Mouse (Mus musculus) frontal cortex, postnatal 36 days (tissue): ENCODE measurements around the gene Lpxn.
A peak's percentile ranks its signal among the peaks of the same experiment; 100 is the strongest.

Experiments used
- DNase-seq, 2 experiments: peaks; one replicate each; pipeline ENCODE4 v3.0.0; 2022; ENCODE audit warnings: low spot score in 2 of 2

Gene Lpxn

DNA sequence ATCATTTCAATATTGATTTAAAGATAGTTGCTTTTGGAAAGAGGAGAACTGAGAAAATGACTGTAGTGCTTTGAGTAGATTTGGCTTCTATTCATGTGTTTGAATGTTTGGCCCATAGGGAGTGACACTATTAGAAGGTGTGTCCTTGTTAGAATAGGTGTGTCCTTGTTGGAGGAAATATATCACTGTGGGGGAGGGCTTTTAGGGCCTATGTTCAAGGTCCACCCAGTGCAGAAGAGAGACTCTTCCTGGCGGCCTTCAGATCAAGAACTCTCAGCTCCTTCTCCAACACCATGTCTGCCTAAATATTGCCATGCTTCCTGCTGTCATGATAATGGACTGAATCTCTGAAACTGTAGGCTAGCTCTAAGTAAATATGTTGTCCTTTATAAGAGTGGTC lies 8.2 kb downstream of the Lpxn start:
- no peak for DNase-seq

DNA sequence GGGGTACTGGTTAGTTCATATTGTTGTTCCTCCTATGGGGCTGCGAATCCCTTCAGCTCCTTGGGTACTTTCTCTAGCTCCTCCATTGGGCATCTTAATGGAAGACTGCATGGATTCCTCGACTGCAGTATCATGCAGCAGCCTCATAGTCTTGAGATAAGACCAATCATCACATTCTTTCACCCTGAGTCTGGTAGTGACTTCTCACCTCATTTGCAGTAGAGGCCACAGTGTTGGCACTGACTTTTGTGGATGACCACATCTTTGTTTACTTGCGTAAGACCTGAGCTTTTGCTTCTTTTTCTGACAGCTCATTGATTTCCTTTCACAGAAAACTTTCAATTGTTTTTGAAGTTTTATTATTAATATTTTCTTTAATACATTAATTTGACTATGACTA lies 9.7 kb downstream of the Lpxn start:
- no peak for DNase-seq

DNA sequence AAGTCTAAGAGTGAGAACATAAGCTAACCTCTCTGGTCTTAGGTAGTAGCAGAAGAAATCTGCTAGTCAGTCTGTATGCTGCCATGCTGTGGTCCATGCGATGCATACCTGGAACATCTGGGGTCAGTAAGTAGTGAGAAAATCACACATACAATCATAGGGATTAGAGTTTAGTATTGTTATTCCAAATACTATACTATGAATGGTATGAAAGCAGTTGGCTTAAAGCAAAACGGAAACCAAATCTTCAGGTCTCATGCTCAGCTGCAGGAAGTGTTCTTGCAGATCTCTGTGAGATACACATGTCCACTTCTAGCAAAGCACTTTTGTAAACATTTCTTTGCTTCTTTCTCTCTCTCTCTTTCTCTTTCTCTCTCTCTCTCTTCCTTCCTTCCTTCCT lies 10.2 kb downstream of the Lpxn start:
- no peak for DNase-seq

DNA sequence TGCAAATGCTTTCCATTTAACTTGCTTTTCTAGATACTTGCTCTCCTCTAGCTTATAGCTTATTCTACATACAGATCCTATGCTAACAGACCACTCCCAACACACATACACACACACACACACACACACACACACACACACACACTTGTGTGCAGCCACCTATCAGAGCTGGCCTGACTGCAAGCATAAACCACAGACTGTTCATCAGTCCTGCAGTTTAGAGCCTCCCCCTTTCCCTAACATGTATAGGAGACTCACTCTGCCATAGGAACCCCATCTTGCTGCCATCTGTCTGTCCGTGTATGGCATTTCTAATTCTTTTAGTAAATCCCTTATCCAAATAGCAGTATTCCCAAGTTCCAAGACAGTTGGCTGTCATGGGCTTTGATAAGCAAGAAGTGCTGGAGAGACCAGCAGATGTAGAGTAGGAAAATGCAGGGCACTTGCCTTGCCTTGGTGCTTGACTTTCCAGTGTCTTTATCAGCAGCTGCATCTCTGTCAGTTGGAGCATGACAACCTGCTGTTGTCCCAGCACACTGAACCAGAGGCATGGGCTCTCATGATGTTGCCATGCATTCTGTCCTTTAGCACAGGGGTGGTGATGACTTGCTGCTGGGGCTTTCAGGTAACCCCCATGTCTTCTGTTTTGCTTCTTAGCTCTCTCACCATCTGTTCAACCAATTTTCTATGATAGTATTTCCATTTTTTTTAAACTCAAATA lies 16.8 kb downstream of the Lpxn start:
- DNase-seq = no peak

DNA sequence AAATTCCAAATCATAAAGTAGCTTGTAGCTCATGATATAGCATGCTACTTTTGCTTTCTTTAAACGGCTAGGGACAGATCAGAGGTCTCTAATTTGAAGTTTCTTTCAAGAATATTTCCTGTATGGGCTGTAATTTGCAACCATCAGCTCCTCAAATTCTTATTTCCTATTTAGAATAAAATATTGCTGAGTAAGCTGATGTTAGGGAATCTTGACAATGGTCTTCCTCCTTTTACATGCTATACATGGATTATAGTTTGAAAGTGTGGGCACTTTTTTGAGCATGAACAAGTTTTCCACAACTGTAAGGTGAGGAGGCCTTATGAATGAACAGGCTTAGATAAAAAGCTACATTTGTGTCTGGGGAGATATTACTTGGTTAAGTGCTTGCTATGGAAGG lies 17.9 kb downstream of the Lpxn start:
- DNase-seq = no peak

DNA sequence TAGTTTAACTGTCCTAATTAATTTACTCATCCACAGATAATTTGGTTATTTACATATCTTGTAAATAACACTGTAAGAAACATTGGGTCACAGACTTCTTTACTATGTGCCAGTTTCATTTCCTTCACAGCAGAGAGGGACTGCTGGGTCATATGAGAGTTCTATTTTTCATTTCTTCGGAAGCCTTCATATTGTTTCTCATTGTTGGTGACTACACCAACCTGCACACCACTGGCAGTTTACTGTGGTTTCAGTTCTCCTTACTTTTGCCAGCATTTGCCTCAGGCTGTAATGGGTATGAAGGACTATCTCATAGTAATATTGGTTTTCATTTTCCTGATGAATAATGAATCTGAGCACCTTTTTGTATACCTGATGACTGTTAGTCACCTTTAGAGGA lies 22.5 kb downstream of the Lpxn start:
- DNase-seq = no peak

DNA sequence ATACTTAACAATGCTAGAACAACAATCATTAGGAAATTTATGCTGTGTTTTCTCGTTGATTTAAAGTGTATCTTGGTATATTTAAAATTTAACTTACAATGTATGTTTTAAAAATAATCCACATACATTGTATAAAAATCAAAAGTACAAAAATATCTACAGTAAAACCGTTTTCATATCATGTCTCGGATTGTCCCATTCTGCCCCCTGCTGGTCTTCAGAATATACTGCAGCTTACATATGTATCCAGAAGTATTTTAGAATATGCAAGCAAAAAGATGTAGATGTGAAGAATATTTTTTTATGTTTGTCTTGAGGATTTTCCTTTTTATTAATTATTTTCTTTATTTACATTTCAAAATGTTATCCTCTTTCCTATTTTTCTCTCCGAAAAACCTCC lies 24.4 kb downstream of the Lpxn start:
- no peak for DNase-seq

DNA sequence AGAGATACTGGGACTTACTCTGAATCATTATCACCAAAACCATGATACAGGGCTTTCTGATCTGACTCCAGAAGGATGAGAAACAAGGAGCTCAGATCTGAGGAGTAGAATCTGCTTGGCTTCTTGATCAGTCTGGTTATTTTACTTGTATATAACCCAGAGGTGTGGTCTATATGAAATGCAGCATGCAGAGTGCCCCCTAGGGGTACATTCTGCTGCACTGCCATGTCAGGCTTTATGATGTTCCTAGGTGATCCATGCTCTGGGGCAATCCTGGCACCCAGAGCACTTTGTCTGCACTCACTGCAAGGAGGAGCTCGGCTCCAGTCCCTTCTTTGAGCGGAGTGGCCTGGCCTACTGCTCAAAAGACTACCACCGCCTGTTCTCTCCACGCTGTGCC lies 28.6 kb downstream of the Lpxn start:
- DNase-seq = no peak

DNA sequence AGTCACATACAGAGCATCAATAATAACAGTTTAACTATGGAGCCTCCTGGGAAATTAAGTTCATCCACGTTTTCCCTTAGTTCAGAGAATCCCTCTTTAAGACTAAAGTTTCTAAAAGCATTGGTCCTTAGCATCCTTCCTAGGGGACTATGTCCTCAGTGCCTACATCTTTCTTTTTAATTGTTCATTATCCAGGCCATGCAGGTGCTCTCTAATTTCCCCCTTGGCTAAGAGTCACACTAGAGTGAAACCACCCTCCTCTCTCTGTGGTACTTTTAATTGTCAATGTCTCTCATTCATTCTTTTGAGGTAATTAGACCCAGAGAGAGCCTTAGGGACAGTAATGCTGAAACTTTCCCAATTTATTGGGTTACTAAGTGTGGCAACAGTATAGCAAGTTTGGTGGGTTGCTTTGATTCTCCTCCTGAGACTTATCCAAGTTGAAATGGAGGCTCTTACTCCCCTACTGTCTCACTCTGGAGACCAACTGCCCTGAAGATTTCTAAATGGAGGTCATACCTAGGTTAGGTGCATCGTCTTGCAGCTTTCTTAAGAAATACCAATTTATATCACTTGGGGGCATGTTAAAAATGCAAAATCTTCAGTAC lies 34.9 kb downstream of the Lpxn start:
- DNase-seq = no peak

DNA sequence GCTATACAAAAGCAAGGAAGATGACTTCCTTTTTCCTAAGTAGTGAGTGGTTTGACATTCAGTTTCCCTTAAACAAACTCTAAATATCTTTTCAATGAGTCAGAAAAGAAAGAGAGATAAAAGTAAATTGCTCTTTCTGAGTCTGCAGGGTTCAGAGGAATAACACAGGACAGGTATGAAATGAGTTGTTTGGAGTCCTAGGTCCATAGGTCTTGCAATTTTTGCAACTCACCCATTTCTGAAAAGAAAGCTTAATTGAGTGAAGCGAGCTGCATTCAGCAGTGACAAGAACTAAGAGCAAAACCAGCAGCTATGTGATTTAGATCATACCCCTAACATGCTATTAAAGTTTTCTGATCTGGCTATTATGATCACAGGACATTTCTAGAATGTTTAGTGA lies 35.6 kb downstream of the Lpxn start:
- no peak for DNase-seq

DNA sequence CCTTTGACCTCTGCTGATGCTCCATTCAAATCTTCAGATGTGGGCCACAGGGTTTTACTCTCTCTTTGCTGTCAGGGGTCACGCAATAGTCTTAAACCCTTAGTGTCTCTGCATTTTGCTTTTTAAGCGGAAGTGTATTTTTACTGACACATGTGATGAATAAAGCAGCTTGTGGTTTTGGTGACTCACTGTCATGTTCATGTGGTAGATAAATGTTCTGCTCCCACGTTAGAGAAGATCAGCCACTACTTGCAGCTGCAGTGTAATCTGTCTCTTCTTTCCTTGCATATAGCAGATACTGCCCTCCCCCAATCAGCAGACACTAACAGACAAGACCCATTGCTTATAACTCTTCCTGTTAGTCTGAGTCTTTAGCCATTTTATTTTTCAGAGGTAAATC lies 37.6 kb downstream of the Lpxn start:
- DNase-seq = peak in 1 of 2 experiments; percentile 8

DNA sequence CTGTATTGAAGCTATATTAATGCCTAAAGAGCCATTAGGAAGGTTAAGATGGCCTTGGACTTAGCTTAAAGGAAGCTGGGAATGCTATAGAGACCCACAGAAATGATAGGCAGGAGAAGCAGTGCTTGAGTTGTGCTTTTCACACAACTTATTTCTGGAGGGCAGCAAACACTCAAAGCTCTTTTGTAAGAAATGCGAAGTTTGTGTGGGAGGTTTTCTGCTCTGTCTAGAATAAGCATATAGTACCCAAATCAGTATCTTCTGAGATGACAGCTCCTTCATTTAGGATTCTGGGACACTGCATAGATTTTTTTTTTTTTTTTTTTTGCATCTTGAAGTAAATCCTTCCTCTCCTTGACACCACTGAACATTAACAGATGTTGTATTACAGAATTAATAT lies 42.5 kb downstream of the Lpxn start:
- DNase-seq = peak in 1 of 2 experiments; percentile 9

DNA sequence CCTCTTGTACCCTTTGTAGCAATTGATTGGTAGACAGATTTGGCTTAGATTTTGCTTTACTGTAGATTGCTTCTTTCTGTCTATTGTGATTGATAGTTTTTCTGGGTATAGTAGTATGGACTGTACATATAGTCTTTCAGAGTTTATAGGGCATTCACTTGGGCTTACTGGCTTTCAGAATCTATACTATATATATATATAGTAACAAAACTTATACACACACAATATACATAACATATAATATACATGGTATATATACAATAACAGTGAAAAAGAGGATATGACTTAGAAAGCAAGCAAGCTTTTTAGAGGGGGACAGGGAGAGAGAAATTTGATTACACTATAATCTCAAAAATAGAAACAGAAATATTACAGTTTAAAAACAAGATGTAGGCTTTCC lies 50.4 kb downstream of the Lpxn start, which contains the start of gene Gm5244:
Gm5244 (plus strand) TSS at position 301 of the 400 bp plus-strand sequence.
- DNase-seq = no peak

DNA sequence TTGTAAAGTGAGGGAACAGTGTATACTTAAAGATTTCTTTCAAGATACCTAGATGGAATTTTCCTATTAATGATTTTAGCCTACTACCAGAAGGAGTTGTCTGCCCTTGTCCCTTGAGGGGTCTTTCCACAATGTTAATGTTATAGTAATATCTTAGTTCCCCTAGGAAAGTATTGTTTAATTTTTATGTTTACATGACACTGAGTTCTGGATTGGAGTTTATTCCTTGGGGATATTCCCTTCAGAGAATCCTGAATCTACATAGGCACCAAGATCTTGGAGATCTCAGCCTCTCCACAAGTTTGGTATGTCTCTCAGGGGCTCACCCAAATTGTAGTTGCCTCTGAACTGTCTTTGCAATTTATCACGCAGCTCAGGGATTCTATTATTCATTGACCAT lies 61.0 kb downstream of the Lpxn start, which contains the start of gene Olfr1444:
Olfr1444 (plus strand) TSS at position 301 of the 400 bp plus-strand sequence.
- DNase-seq = no peak
